Mouse (Mus musculus): ENCODE data around the gene Mlxip.
A peak's percentile ranks its signal among the peaks of the same experiment; 100 is the strongest.

Gene Mlxip

GRCm38 (mm10) chr5:123431524-123432304, 37.1 kb downstream of the Mlxip start:
- DNase-seq (ENCODE audit: low spot score in 2 of 2), result no peak

GRCm38 (mm10) chr5:123432305-123432874, 37.8 kb downstream of the Mlxip start:
- no peak for DNase-seq (ENCODE audit: low spot score in 2 of 2)

DNA sequence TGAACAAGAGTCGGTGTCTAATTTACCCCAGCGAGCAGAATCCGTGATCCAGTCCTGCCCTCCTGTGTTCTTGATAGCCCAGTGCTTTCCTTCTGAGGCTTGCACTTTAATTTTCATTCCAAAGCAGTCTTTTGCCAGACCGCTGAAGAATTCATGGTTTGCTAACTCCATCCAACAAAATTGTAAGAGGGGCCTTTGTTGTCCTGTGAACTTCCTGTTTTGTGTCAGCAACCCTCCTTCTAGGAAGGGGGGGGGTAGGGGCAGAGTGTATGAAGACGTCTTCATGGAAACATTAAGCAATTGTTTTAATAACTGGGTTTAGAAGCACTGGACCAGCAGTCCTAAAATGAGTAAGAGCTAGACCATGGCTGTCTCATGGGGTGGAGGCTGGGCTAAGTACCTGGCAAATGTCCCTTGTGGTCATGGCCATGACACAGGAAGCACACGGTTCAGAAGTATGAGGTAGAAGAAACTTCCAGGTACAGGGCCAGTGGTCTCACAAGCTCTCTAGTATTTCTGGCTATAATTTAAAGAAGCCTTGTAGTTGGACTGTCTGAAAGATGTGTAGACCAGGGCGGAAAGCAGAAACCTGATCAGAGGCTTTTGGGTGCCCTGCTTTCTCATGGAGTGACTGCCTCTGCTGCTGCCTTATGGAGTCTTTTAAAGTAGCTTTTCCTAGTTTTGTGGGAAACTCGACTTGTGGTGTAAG, 41.6 kb downstream of the Mlxip start:
- no peak for DNase-seq (ENCODE audit: low spot score in 2 of 2)

GRCm38 (mm10) chr5:123436780-123437175, 42.2 kb downstream of the Mlxip start:
- peak in 1 of 2 experiments; percentile 47 for DNase-seq (ENCODE audit: low spot score in 2 of 2)

GRCm38 (mm10) chr5:123438381-123438780, 43.8 kb downstream of the Mlxip start:
- no peak for DNase-seq (ENCODE audit: low spot score in 2 of 2)

GRCm38 (mm10) chr5:123439312-123439711, 44.7 kb downstream of the Mlxip start:
- DNase-seq (ENCODE audit: low spot score in 2 of 2), result no peak

DNA sequence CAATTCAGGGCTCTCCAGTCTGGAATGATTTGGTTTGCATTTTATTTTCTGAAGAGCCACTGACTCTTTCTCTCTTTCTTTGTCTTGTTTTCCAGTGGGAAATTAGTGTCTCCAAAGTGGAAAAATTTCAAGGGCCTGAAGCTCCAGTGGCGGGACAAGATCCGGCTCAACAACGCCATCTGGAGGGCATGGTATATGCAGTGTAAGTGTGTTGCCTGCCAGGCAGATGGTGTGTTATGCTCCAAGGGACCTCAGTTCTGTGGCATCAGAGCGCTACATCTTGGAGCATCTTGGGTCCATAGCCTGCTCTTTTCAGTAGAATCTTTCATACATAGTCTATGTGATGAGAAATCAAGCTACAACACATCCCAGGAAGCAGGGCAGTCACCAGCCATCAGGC, 45.3 kb downstream of the Mlxip start:
- DNase-seq (ENCODE audit: low spot score in 2 of 2), result no peak

DNA sequence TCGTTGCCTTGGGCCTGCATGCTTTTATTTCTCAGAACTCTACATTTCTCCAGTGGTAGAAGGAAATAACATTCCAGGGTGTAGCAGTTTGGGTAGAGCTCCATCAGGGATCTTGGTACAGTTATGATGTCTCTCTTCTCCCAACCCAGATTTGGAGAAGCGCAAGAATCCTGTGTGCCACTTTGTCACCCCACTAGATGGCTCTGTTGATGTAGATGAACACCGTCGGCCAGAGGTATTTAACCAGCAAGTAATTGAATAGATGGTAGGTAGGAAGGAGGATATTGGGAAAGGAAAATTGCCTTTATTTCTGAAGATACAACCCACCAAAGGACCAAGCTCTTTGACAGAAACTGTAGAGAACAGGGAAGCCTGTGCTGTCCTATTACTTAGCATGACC, 46.1 kb downstream of the Mlxip start:
- no peak for DNase-seq (ENCODE audit: low spot score in 2 of 2)

DNA sequence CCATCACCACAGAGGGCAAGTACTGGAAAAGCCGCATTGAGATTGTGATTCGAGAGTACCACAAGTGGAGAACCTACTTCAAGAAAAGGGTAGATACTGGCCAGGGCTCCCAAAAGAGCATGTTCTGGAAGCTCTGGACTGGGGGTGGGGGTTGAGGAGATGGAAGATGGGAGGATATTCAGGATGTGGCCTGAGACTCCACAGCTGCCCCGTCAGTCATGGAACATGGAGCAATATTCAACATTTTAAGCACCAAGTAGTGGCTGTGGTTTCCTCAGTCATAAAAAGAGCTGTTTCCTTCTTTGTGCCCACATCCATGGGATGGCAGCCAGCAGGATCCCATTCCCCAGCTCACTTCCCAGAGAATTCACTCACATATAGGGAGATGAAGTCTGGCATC, 47.7 kb downstream of the Mlxip start:
- DNase-seq (ENCODE audit: low spot score in 2 of 2), result no peak

DNA sequence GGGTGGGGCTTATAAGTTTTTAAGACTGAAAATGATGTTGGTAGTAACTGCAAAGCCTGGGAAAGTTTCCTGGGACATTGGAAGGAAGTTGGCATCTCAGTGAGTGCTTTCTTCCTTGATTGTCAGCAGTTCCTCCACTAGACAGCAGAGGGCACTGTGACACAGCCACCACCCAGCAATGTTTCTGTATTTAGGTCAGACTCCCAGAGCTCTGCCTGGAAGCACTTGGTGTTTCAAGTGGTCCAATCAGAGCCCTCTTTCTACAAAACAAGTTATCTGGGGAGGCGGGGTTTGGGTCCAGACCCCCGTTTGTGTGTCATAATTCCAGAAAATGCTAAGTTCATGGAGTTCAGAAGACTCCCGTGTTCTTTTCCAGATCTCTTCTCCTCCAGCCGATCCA, 49.5 kb downstream of the Mlxip start:
- peak in 1 of 2 experiments; percentile 38 for DNase-seq (ENCODE audit: low spot score in 2 of 2)

GRCm38 (mm10) chr5:123444849-123445334, 50.3 kb downstream of the Mlxip start:
- DNase-seq (ENCODE audit: low spot score in 2 of 2), result no peak

DNA sequence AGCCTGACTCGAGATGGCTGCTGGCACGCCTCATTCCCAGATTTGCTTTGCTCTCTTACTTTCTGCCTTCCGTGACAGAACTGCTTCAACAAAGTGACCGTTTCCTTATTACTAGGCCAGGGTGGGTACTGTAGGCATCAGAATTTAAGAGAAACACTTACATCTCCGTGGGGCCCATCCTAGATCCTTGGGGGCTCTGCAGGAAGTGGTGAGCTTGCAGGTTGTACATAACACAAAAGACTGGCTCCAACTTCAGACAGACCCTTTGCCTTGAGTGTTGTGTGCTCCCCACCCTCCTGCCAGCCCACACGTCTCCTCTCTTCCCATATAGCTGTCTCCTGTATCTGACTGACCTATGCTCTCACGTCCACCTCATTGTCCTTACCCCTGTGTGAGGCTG, 57.3 kb downstream of the Mlxip start:
- no peak for DNase-seq (ENCODE audit: low spot score in 2 of 2)

DNA sequence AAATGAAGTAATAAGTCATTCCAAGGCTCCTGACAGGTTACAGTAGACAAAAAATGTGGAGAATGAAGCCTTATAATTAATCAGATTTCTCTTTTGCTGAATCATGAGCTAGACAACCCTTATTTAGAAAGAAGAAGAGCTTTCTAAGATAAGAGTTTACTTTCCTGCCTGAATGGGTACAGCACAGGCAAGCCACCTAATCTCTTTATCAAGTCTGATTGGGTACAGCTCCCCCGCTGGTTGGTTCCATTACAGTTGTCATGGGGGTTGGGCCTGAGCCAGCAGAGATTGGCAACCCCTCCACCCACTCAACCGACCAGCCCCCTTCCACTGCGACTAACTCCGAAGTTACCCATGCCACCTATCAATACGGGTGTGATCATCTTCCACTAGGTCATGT, 66.8 kb downstream of the Mlxip start:
- no peak for DNase-seq (ENCODE audit: low spot score in 2 of 2)

DNA sequence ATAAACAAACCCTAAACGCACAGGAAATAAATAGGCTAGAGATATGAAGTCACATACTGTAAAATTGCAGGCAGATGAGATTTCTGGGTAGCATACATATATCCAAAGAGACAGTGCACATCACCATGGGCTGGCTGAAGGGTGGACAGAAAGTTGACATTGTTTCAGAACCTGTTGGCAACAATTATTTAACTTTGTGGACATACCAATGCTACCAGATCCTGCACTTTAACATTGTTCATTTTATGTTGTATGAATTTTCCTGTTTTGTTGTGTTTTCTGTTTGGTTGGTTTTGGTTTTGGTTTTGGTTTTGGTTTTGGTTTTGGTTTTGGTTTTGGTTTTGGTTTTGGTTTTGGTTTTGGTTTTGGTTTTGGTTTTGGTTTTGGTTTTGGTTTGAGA, 70.0 kb downstream of the Mlxip start:
- no peak for DNase-seq (ENCODE audit: low spot score in 2 of 2)

GRCm38 (mm10) chr5:123470784-123471400, 76.3 kb downstream of the Mlxip start:
- no peak for DNase-seq (ENCODE audit: low spot score in 2 of 2)

- DNase-seq (ENCODE audit: low spot score in 2 of 2), result no peak
Observed at GRCm38 (mm10) chr5:123473817-123474216, 79.2 kb downstream of the Mlxip start.

- DNase-seq (ENCODE audit: low spot score in 2 of 2), result no peak
Observed at GRCm38 (mm10) chr5:123487659-123488395, 93.2 kb downstream of the Mlxip start.

GRCm38 (mm10) chr5:123489112-123489785, 94.7 kb downstream of the Mlxip start, which contains the start of the genes Lrrc43 and Il31:
Lrrc43 (plus strand) TSS chr5:123489305.
Il31 (minus strand) TSS chr5:123489489.
- DNase-seq (ENCODE audit: low spot score in 2 of 2), result no peak

- no peak for DNase-seq (ENCODE audit: low spot score in 2 of 2)
Observed at GRCm38 (mm10) chr5:123489935-123490334, 95.3 kb downstream of the Mlxip start.

GRCm38 (mm10) chr5:123499717-123500116, 105.1 kb downstream of the Mlxip start:
- DNase-seq (ENCODE audit: low spot score in 2 of 2), result no peak

DNA sequence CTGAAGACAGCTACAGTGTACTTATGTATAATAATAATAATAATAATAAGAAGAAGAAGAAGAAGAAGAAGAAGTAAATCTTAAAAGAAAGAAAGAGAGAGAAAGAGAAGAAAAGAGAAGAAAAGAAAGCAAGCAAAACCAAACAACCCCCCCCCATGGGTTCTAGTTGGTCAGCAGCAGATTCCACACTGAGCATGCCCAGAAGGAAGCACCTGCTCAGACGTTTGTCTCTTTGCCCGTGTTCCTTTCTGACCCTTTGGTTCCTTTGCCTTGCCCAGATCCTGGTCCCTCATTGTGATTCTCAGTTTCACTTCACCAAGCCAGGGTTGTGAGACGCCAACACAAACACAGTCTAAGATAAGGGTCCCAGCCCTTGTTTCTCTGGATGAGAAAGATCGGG, 107.4 kb downstream of the Mlxip start:
- DNase-seq (ENCODE audit: low spot score in 2 of 2), result no peak

Measured in spleen, postnatal 14 days (tissue).